Mouse (Mus musculus): Measurements from ENCODE around the gene Large2. TPM values are rescaled to one million over a fixed set of nuclear protein-coding genes. Genes with fewer than 3 reads are reported as not detected.
"Not testable (repeated sequence)": the region's sequence is repeated elsewhere in the genome, so short reads cannot be mapped to it uniquely, and the experiment has no call there.

The Large2 gene
- polyA plus RNA-seq, 1 experiment from 2014 or later: 2.5 TPM

DNA sequence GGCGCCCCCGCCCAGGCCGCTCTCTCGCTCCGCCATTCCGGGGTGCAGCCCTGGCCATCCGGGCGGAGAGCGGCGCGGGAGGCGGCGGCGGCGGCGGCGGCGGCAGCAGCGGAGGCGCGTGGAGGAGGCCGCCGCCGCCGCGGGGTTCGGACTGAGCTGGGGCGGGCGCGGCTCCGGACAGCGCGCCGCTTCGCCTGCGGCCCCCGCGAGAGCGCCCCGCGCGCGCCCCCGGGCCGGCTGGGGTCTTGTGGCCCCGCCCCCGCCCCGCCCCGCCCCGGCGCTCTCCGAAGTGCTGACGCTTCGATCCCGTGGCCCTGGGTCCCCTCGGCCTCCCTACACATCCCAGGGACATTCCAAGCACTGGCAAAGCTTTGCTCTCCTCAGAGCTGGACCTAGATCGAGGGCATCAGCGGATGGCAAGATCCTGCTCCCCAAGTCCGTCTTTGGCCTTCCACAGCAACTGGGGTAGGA lies 26.5 kb upstream of the Large2 start, which contains the start of gene Mapk8ip1:
Gene Mapk8ip1 (minus strand): TSS at position 173 of the 471 bp plus-strand sequence.
- Histone ChIP-seq H3K9ac (replicated peaks) (peak within 1 kb of the TSS; percentile 93), H3K36me3 (peaks cover 30% of the 10 kb centered on the region), H3K27ac (peak within 1 kb of the TSS; percentile 63), H3K9me3 (no peaks in the 10 kb centered on the region), H3K4me2 (replicated peaks) (peak within 1 kb of the TSS; percentile 77), H3K4me1 (replicated peaks) (peaks cover 61% of the 10 kb centered on the region), H3K27me3 (no peaks in the 10 kb centered on the region), H3K4me3 (replicated peaks) (peak within 1 kb of the TSS; percentile 66)
- WGBS: 1% methylated on average over 48 of the region's 59 CpGs
- peak; percentile 66 for ATAC-seq

DNA sequence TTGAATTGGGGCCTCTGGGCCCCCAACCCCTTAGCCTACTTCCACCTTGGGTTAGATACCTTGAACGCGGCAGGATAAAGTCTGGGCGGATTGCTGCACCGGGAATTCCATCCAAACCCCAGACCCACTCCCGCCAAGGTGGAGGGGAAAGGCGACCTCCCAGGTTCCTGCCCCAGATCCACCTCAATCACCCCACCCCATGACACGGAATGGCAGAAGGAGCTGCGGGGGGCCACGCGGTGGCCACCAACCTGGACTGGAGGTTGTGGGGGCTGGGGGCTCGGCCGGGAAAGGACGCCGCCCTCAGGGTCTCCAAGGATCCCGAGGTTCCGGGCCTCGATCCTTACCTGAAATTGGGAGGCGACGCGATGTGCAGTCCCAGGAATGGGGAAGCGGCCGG lies 26.0 kb upstream of the Large2 start:
- Histone ChIP-seq H3K9me3 (no peaks in the 10 kb centered on the region), H3K4me2 (replicated peaks) (peak overlapping the region; percentile 77), H3K27me3 (no peaks in the 10 kb centered on the region), H3K36me3 (peaks cover 26% of the 10 kb centered on the region), H3K4me3 (replicated peaks) (peak overlapping the region; percentile 66), H3K4me1 (replicated peaks) (peaks cover 56% of the 10 kb centered on the region), H3K27ac (peak overlapping the region; percentile 63), H3K9ac (replicated peaks) (peak overlapping the region; percentile 93)
- WGBS: 1% methylated on average over 22 of the region's 22 CpGs
- peak; percentile 9; the same call in 1 of the 2 replicates for ATAC-seq

DNA sequence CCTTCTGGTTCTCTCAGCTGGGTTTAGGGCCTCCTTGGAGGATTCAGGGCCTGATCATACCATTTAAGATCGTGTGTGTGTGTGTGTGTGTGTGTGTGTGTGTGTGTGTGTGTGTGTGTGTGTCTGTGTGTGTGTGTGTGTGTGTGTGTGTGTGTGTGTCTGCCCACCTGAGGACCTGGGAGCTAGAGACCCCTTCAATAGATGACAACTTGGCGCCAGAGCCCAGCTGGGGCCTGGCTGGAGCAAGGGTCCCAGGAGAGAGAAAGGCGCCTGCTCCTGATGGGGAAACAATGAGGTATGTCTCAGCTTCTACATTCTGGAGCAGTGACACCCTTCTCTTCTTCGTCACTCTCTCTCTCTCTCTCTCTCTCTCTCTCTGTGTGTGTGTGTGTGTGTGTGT lies 25.2 kb upstream of the Large2 start:
- not testable (repeated sequence) for H3K27me3 ChIP-seq, H3K9me3 ChIP-seq, H3K27ac ChIP-seq, ATAC-seq
- Histone ChIP-seq H3K4me3 (replicated peaks) (peak overlapping the region; percentile 66), H3K4me1 (replicated peaks) (peaks cover 52% of the 10 kb centered on the region), H3K4me2 (replicated peaks) (peak overlapping the region; percentile 77), H3K36me3 (peaks cover 18% of the 10 kb centered on the region), H3K9ac (replicated peaks) (peak overlapping the region; percentile 93; the same call in 1 of the 2 replicates)
- WGBS: 32% methylated on average over 2 of the region's 4 CpGs

DNA sequence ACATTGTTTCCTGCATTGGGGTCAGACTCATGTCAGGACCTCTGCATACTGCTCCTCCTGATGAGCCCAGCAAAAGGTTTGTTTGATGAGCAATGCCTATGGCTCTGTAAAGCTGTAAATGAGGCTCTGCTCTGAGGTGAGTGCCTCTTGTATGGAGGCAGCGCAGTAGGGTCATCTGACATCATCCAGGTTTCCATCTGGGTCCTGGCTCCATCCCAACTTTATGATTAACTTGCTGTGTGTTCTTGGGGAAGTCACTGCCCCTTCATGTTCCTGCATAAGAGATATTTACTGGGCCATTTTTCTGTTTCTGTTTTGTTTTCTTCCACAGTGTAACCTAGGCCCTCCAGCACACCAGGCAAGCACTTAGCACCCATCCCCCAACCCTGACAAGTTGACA lies 22.8 kb upstream of the Large2 start:
- WGBS: 92% methylated on average over 1 of the region's 1 CpGs
- Histone ChIP-seq H3K27ac (no peak overlapping the region), H3K27me3 (no peaks in the 10 kb centered on the region), H3K9me3 (no peaks in the 10 kb centered on the region), H3K36me3 (no peaks in the 10 kb centered on the region), H3K4me3 (replicated peaks) (no peak overlapping the region), H3K4me1 (replicated peaks) (peaks cover 62% of the 10 kb centered on the region), H3K9ac (replicated peaks) (no peak overlapping the region; the same call in 1 of the 2 replicates), H3K4me2 (replicated peaks) (peak overlapping the region; percentile 31; the same call in 1 of the 2 replicates)
- ATAC-seq: no peak

DNA sequence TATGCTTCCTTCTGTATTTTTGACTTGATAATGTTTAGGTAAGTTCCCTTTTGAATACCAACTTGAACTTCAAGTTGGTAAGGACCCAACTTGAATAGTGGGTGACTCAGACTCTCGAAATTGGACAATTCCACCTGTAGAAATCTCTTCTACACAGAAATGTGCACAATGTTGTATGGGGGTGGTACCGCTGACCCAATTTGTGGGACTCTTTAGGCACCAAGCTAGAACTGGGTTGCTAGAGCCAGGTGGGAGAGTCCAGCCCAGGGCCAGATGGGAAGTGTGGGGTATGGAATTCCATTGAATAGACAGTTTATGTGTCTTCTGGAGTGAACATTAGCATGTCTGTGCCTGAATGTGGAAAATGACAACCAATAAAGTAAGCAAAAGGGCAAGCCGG lies 20.9 kb upstream of the Large2 start:
- no peaks in the 10 kb centered on the region for H3K9me3 ChIP-seq
- no peak overlapping the region for H3K4me2 ChIP-seq (replicated peaks)
- peaks cover 72% of the 10 kb centered on the region for H3K4me1 ChIP-seq (replicated peaks)
- no peak for ATAC-seq
- H3K27me3 ChIP-seq: no peaks in the 10 kb centered on the region
- H3K36me3 ChIP-seq: no peaks in the 10 kb centered on the region
- H3K27ac ChIP-seq: no peak overlapping the region
- H3K4me3 ChIP-seq (replicated peaks): no peak overlapping the region
- H3K9ac ChIP-seq (replicated peaks): no peak overlapping the region
- 93% methylated on average over 3 of the region's 3 CpGs for WGBS

DNA sequence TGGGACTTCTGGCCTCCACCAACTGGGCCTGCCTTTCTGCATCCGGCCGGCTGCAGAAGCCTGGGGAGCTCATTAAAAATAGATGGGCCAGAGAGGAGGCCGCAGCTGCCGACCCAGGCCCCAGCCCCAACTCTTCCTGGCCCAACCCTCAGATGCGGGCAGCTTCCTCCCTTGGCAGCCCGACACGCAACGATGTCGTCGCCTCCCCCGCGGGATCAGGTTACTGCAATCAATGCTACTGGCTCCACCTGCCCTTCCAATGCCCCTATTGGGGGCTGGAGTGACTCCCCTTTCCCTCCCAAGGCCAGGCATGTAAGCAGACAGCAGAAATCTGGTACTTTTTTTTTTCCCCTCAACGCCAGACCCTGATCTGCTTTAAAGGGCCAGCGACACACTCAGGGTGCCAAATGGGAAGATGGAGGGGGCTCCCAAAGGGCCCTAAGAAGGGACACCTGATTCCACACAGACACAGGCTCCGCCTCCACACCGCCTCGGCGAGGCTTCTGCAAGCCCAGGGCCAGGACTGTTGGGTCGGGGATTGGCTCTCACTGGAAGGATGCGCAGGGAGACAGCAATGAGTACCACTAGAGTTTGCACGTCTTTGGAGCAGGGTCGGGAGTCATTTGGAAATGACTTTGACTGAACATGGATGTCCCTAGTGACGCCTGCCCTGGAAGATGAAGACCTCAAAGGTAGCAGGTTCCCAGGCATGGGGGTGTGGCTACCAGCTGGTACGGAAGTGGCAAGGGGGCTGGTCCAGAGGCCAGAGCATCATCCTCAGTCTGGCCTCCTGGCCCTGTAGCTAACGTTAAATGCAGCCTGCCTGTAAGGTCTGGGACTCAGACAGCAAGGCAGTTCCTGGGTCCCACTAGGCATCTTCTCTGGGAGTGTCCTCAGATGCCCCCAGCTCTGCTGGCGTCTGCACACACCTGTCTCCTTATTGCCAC lies 17.9 kb upstream of the Large2 start:
- 5% methylated on average over 26 of the region's 26 CpGs for WGBS
- Histone ChIP-seq H3K4me3 (replicated peaks) (peak overlapping the region; percentile 41), H3K27ac (peak overlapping the region; percentile 95), H3K4me1 (replicated peaks) (peaks cover 66% of the 10 kb centered on the region), H3K27me3 (no peaks in the 10 kb centered on the region), H3K9me3 (no peaks in the 10 kb centered on the region), H3K9ac (replicated peaks) (peak overlapping the region; percentile 73), H3K36me3 (peaks cover 2% of the 10 kb centered on the region), H3K4me2 (replicated peaks) (peak overlapping the region; percentile 79)
- 0 out of 2 replicates have a peak, but pooled peaks have one; percentile 4 for ATAC-seq

DNA sequence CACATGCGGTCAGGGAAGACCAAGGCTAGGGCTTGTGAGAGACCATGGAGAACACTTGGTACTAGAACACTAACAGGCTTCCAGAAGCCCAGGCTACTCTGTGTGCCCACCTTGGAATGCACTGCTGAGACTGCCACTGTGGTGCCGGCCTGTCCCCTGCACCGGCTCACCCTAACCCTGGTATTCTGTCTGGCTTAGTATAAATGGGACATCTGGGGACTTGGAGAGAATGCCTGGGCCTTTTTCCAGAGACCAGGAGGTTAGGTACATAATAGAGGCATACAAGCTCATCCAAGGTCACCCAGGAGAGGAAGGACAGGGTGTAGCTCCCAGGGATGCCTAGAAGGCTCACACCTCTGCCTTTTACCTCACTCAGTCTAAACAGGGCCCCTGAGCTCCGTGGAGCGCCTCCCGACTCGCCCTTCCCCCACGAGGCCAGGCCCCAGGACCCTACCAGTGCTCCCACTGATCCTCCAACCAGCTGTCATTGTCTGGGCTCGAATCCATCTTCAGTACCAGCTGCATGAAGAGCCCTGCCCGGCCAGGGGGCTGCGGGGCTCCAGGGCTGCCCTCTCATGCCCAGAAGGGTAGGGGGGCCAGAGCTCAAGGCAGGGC lies 17.1 kb upstream of the Large2 start:
- no peaks in the 10 kb centered on the region for H3K9me3 ChIP-seq
- ATAC-seq: 0 out of 2 replicates have a peak, but pooled peaks have one; percentile 4
- H3K4me2 ChIP-seq (replicated peaks): peak overlapping the region; percentile 79
- peak overlapping the region; percentile 73 for H3K9ac ChIP-seq (replicated peaks)
- H3K4me1 ChIP-seq (replicated peaks): peaks cover 65% of the 10 kb centered on the region
- H3K27me3 ChIP-seq: no peaks in the 10 kb centered on the region
- H3K4me3 ChIP-seq (replicated peaks): peak overlapping the region; percentile 41
- H3K27ac ChIP-seq: peak overlapping the region; percentile 95
- WGBS: 22% methylated on average over 11 of the region's 11 CpGs
- H3K36me3 ChIP-seq: peaks cover 10% of the 10 kb centered on the region

DNA sequence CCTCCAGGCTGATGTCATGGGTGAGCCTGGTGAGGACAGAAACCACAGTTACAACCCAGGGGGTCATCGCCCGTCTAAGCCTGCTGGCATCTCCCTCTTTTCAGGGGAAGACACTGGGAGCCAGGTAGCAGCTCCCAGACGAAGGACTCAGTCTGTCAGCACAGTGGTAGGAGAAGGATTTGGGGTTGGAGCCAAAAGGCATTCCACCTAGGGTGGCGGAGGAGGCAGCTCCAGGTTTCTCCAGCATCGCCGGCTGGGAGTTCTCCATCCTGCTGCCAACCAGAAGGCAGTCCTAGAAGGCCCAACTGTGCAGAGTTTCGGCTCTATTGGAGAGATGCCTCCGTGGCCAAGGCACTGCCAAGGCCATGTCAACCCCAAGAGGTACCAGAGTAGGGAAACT lies 16.4 kb upstream of the Large2 start:
- peak overlapping the region; percentile 79 for H3K4me2 ChIP-seq (replicated peaks)
- H3K36me3 ChIP-seq: peaks cover 16% of the 10 kb centered on the region
- peak overlapping the region; percentile 41; the same call in 1 of the 2 replicates for H3K4me3 ChIP-seq (replicated peaks)
- ATAC-seq: no peak
- H3K27ac ChIP-seq: peak overlapping the region; percentile 95
- H3K9me3 ChIP-seq: no peaks in the 10 kb centered on the region
- H3K27me3 ChIP-seq: no peaks in the 10 kb centered on the region
- peak overlapping the region; percentile 73; the same call in 1 of the 2 replicates for H3K9ac ChIP-seq (replicated peaks)
- 88% methylated on average over 8 of the region's 8 CpGs for WGBS
- H3K4me1 ChIP-seq (replicated peaks): peaks cover 65% of the 10 kb centered on the region

DNA sequence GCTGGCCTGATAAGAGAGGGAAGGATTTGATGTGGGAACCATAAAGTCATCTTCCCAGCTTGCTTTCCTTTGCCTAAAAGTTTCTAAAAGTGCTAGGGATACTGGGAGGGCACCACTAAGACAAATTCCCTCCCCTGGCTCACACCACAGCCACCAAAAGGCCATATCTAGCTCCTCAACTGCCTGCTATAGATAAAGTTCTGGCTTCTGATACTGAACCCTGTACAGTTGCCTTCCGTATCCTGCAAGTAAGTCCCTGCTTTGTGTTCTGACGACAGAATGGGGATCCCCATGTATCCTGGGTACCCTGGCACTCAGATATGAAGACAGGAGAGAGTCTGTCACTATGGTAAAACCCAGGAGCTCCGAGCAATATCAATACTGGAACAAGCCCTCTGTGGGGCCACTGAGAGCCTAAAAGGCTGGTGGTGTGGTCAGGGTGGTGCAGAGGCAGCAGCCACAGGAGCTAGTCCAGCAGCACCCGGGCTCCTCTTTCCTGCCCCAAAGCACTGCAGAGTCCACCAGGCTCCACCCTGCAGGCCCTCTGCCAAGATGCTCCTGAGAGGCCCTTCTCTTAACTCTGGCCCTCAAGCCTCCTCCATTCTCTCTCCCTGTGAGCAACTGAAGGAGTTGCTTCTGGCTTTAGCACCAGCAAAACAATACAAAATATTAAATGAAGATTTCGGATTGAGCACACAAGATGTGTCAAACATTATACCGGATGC lies 15.7 kb upstream of the Large2 start:
- no peak overlapping the region for H3K4me3 ChIP-seq (replicated peaks)
- peak overlapping the region; percentile 79 for H3K4me2 ChIP-seq (replicated peaks)
- no peaks in the 10 kb centered on the region for H3K9me3 ChIP-seq
- H3K36me3 ChIP-seq: peaks cover 24% of the 10 kb centered on the region
- H3K4me1 ChIP-seq (replicated peaks): peaks cover 71% of the 10 kb centered on the region
- no peak overlapping the region for H3K9ac ChIP-seq (replicated peaks)
- no peaks in the 10 kb centered on the region for H3K27me3 ChIP-seq
- H3K27ac ChIP-seq: peak overlapping the region; percentile 90
- WGBS: 73% methylated on average over 6 of the region's 6 CpGs
- ATAC-seq: no peak

DNA sequence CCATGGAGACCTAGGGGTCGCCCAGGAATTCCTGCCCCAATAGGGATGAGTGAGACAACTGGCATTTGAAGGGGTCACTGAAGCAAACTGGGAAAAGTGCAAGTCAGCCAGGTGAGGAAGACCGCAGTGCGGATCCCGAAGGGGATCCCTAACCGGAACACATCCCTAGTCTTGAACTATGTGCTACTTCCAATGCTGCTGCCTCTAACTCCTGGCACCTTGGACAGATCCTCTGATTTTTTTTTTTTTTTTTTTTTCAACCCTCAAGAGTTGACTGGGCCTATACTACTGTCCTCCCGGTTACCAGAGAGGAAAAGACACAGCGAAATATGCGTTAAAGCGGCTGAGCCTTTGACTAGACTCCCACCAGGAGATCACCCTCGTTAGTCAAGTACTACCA lies 15.0 kb upstream of the Large2 start:
- Histone ChIP-seq H3K27ac (peak overlapping the region; percentile 90), H3K9ac (replicated peaks) (peak overlapping the region; percentile 93; the same call in 1 of the 2 replicates), H3K36me3 (peaks cover 31% of the 10 kb centered on the region), H3K27me3 (no peaks in the 10 kb centered on the region), H3K4me3 (replicated peaks) (peak overlapping the region; percentile 85), H3K4me2 (replicated peaks) (peak overlapping the region; percentile 79), H3K4me1 (replicated peaks) (peaks cover 71% of the 10 kb centered on the region), H3K9me3 (no peaks in the 10 kb centered on the region)
- ATAC-seq: no peak
- 2% methylated on average over 10 of the region's 10 CpGs for WGBS

DNA sequence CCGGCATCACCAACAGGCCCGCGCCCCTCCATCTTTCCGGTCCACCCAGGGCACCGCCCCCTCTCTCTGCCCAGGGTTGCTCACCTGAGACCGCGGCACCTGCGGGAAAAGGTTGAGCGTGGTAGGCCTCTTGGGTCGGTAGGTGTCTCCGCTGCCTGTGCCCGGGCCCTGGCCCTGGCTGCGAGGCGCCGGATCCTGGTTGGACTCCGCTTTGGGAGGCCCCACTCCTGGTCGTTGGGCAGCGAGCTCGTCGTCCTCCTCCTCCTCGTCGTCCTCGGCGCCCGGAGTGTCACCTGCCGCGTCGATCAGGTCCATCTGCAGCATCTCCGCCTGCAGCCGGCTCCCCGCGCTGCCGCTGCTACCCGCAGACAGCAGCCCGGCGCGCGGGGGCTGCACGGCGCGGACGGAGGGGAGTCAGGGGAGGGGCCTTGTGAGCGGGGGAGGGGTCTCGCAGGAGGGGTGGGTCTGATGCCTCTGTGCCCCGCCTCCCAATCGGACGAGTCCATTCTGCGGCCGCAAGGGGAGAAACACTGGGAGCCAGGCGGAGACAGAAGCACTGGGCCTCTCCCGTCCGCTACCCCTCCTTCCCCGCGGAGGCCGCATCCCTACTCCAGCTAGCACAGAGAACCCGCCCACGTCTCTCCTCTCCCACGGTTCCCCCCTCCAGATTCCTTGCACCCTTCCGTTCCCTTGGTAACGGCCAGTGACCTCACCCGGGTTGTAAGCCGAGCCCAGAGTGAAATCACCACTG lies 14.4 kb upstream of the Large2 start:
- Histone ChIP-seq H3K27me3 (no peaks in the 10 kb centered on the region), H3K4me1 (replicated peaks) (peaks cover 71% of the 10 kb centered on the region), H3K27ac (peak overlapping the region; percentile 90), H3K9ac (replicated peaks) (peak overlapping the region; percentile 93), H3K4me2 (replicated peaks) (peak overlapping the region; percentile 79), H3K4me3 (replicated peaks) (peak overlapping the region; percentile 85), H3K36me3 (peaks cover 37% of the 10 kb centered on the region), H3K9me3 (no peaks in the 10 kb centered on the region)
- ATAC-seq: peak; percentile 95
- under 1% methylated on average over 59 of the region's 62 CpGs for WGBS

All from midbrain, embryonic 13.5 days (tissue).